Mouse (Mus musculus) urinary bladder, postnatal 25 days (tissue): ENCODE measurements around the gene Ino80e.
A peak's percentile ranks its signal among the peaks of the same experiment; 100 is the strongest.

Source experiments
- DNase-seq: peaks from one replicate; pipeline ENCODE4 v3.0.0; 2022; ENCODE audit warnings: low spot score

The Ino80e gene

GRCm38 (mm10) chr7:126809723-126810369 is 52.3 kb downstream of the Ino80e start:
- no peak for DNase-seq

GRCm38 (mm10) chr7:126808703-126809455 is 53.3 kb downstream of the Ino80e start:
- peak; percentile 84 for DNase-seq

GRCm38 (mm10) chr7:126807405-126807804 is 54.8 kb downstream of the Ino80e start:
- DNase-seq = no peak

DNA sequence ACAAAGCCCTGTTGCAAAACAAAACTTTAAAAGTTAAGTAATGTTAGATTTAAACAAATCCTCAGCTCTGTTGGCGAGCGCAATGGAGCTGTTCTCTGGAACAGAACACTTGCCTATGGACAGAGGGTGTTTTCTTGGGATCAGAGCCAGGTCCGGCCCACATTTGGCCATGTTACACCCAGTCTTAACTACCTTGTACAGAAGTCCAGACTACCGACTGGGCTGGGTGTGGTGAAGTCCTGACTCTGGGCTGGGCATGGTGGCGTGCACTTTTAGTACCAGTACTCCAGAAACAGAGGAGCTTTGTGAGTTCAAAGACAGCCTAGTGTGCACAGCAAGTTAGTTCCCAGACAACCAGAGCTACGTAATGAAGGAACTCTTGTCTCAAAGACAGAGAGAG is 55.2 kb downstream of the Ino80e start:
- no peak for DNase-seq

- DNase-seq = no peak
Observed at GRCm38 (mm10) chr7:126803751-126804150, 58.4 kb downstream of the Ino80e start.

DNA sequence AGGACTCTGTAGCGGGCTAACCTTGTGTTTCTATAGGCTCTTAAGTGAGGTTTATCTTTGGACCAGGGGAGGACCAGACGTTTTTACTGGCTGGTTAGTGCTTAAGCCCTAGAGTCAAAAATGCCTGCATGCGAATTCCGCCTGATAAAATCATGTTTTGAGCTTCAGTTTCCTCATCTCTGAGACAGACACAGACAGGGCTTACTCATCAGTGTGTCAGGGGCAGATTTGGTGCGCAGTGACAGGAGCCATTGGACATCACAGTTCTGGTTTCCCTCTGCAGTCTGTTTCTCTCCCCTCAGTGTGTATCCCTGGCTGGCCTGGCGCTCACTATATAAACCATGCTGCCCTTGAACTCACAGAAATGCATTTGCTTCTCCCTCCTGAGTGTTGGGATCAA is 59.0 kb downstream of the Ino80e start:
- no peak for DNase-seq

GRCm38 (mm10) chr7:126802134-126802889 is 59.9 kb downstream of the Ino80e start:
- DNase-seq = no peak

GRCm38 (mm10) chr7:126801057-126801422 is 61.1 kb downstream of the Ino80e start:
- DNase-seq = no peak
